Mouse (Mus musculus) embryonic facial prominence, embryonic 11.5 days (tissue): ENCODE data around the gene Abi1. TPM values are rescaled to one million over a fixed set of nuclear protein-coding genes. Genes with fewer than 3 reads are reported as not detected.

Source experiments
- ATAC-seq: fragments of 200-750 bp; cut with Nextera tagmentation; replicated peaks from 2 replicates; pipeline ENCODE4 v1.8.0; 2017; ENCODE audit warnings: low read depth; ENCODE audit not compliant: insufficient number of reproducible peaks, low FRiP score, low TSS enrichment
- DNase-seq: peaks from one replicate; pipeline ENCODE4 v3.0.0-alpha.2; 2015; ENCODE audit warnings: low spot score
- H3K27ac ChIP-seq: fragments of 300-500 bp; sonication (generic); replicated peaks from 2 replicates; pipeline ENCODE4 v1.5.1; 2014; ENCODE audit warnings: mild to moderate bottlenecking, low read depth, low read length, control low read depth
- H3K27me3 ChIP-seq: fragments of 300-500 bp; sonication (generic); 2 replicates; pipeline ENCODE4 v1.6.1; 2014; ENCODE audit warnings: mild to moderate bottlenecking, low read length, moderate library complexity, mixed read lengths; ENCODE audit not compliant: control insufficient read depth, insufficient read depth
- H3K36me3 ChIP-seq: fragments of 300-500 bp; sonication (generic); replicated peaks from 2 replicates; pipeline ENCODE4 v1.6.1; 2014; ENCODE audit warnings: low read depth, mild to moderate bottlenecking, low read length, moderate library complexity, mixed read lengths; ENCODE audit not compliant: control insufficient read depth, insufficient read depth
- H3K4me1 ChIP-seq: fragments of 300-500 bp; sonication (generic); 2 replicates; pipeline ENCODE4 v1.6.1; 2014; ENCODE audit warnings: low read length, mixed read lengths; ENCODE audit not compliant: control insufficient read depth, insufficient read depth
- H3K4me2 ChIP-seq: fragments of 300-500 bp; sonication (generic); 2 replicates; pipeline ENCODE4 v1.6.1; 2014; ENCODE audit warnings: low read depth, mild to moderate bottlenecking, control low read depth, low read length, moderate library complexity
- H3K4me3 ChIP-seq: fragments of 300-500 bp; sonication (generic); 2 replicates; pipeline ENCODE4 v1.5.1; 2014; ENCODE audit warnings: low read depth, low read length, control low read depth
- H3K9ac ChIP-seq: fragments of 300-500 bp; sonication (generic); replicated peaks from 2 replicates; pipeline ENCODE4 v1.6.1; 2014; ENCODE audit warnings: mild to moderate bottlenecking, control low read depth, low read length
- H3K9me3 ChIP-seq: fragments of 300-500 bp; sonication (generic); replicated peaks from 2 replicates; pipeline ENCODE4 v1.6.1; 2016; ENCODE audit warnings: mild to moderate bottlenecking, low read length, inconsistent platforms, mixed read lengths; ENCODE audit not compliant: control insufficient read depth
- WGBS: fragments of 180-500 bp; shearing (Covaris S2); extraction: QIAGEN DNeasy Blood & Tissue Kit; methylation state at CpG from one replicate; pipeline ENCODE4 v1.1.7; 2014; 5-methylcytosine and 5-hydroxymethylcytosine counted together
- polyA plus RNA-seq: library from polyadenylated mRNA; unstranded; fragments of >200 nt; fragmentation: Nextera tagmentation; extraction: Ambion mirVana; gene quantifications from 2 replicates; pipeline ENCODE4 v1.2.1, GENCODE M21; 2014

Gene Abi1
- polyA plus RNA-seq, 1 experiment from 2014 or later: 42.3 TPM

DNA sequence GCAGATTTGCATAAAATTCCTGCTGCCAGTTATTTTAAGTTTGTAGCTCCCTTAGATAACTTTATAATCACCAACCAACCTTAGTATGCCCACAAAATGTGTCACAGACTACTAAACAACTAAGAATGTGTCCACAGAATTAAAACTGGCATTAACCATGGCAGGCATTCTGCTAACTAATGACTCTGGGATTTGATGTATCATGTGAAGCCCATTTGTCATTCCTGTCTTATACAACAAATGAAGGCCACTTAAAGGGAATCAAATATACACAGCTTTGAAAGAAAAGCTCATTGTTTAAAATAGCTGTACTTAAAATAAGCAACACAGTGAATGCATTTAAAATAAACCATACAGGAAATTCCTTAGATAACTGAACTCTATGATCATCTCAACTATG lies 44.0 kb downstream of the Abi1 start:
- DNase-seq: no peak
- no peak overlapping the region for H3K4me2 ChIP-seq
- no peak overlapping the region for H3K9ac ChIP-seq
- ATAC-seq: no peak
- no peaks in the 10 kb centered on the region for H3K4me1 ChIP-seq
- H3K27me3 ChIP-seq: no peaks in the 10 kb centered on the region
- no peaks in the 10 kb centered on the region for H3K9me3 ChIP-seq
- H3K27ac ChIP-seq: no peak overlapping the region
- no peaks in the 10 kb centered on the region for H3K36me3 ChIP-seq
- H3K4me3 ChIP-seq: no peak overlapping the region

DNA sequence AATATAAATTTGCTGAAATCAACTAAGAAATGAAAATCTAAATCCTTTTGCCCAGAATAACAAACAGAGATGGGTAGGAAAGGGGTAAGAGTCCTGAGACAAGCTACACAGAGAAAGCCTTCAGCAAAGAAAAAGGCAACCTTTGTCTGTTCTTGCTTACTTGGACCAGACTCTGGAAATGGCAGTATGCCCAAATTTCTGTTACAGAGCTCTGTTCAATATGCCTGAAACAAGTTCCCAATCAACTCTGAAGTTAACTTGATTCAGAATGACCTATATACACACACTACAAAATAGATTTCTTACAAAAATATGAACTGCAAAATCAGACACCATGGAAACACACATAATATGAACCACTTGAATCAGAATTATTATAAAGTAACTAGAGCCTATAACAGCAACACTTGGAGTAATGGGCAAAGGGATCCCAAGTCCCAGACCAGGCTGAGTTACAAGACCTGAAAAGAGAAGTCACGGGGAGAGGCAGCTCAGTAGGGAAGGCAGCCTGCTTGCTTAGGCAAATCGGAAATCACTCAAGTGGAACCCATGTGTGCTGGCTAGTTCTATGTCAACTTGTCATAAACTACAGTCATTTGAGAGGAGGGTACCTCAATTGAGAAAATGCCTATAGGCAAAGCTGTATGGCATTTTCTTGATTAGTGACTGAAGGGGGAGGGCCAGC lies 53.9 kb downstream of the Abi1 start:
- Histone ChIP-seq H3K36me3 (no peaks in the 10 kb centered on the region), H3K4me2 (no peak overlapping the region), H3K9ac (no peak overlapping the region), H3K27ac (no peak overlapping the region), H3K27me3 (no peaks in the 10 kb centered on the region), H3K4me1 (no peaks in the 10 kb centered on the region), H3K9me3 (no peaks in the 10 kb centered on the region), H3K4me3 (no peak overlapping the region)
- DNase-seq (no peak), ATAC-seq (no peak)
- 61% methylated on average over 2 of the region's 2 CpGs for WGBS

DNA sequence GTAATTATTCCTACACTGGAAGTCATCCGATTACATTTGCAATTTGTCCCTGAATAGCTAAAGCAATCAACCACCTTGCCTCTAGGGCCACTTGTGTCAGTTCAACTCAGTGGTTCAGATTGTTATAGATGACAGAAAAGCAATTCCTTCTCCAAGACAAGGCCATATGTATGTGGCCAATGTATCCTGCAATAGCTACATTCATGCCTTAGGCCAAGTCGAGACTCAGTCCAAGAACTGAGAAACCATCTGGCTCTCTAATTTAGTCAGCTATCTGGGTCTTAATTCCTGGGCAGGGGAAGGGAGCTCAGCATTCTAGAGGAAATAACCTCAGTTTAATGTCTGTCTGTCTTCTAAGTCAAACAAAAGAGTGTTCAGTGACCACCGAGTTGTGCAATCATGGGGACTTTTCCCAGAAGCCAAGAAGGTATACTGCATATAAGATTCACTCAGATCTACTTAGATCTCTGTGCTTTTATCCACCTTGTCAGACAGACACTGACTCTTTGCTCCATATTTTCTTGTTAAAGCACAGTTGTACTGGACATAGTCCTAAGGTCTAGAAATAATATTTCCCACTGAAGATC lies 62.6 kb downstream of the Abi1 start:
- H3K36me3 ChIP-seq: no peaks in the 10 kb centered on the region
- H3K4me1 ChIP-seq: no peaks in the 10 kb centered on the region
- no peaks in the 10 kb centered on the region for H3K9me3 ChIP-seq
- no peaks in the 10 kb centered on the region for H3K27me3 ChIP-seq
- no peak overlapping the region for H3K4me2 ChIP-seq
- DNase-seq (peak; percentile 13), ATAC-seq (no peak)
- WGBS: 49% methylated on average over 3 of the region's 3 CpGs
- H3K27ac ChIP-seq: no peak overlapping the region
- H3K4me3 ChIP-seq: no peak overlapping the region
- no peak overlapping the region for H3K9ac ChIP-seq

DNA sequence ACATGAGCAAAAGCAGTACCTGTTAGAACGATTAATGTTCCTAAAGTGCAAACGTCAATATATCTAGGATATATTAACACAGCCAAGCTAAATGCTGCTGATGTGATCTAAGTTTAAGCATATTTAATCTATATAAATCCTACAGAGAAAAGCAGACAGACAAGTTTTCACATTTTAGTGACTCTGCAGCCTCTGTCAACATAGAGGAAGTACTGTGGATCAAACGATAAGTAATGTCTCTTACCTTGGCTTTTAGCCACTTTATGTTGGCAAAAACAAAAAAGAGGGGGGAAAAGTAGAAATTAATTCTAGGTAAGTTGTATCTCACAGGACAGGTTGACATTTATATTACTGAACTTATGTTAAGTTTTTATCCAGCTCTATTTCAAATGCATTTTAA lies 77.1 kb downstream of the Abi1 start:
- H3K9ac ChIP-seq: no peak overlapping the region
- no peaks in the 10 kb centered on the region for H3K27me3 ChIP-seq
- DNase-seq: no peak
- no peak for ATAC-seq
- no peak overlapping the region for H3K27ac ChIP-seq
- 94% methylated on average over 3 of the region's 3 CpGs for WGBS
- no peaks in the 10 kb centered on the region for H3K9me3 ChIP-seq
- H3K4me1 ChIP-seq: no peaks in the 10 kb centered on the region
- no peak overlapping the region for H3K4me2 ChIP-seq
- H3K36me3 ChIP-seq: no peaks in the 10 kb centered on the region
- no peak overlapping the region for H3K4me3 ChIP-seq

DNA sequence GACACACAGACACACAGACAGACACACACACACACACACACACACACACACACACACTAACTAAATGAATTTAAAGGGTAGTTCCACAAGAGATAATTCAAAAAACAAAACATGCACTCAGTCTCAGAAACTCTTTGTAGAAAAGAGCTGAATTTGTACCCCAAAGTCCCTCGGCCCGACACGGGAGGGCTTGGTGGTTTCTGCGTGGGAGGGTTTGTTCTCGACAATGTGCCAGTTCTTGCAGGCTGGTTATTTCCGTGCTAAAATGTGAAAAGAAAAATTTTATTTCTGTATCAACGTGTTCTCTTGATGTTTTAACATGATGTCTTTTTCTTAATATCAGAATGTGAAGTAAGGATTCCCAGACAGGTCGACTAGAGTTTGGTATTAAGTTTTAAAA lies 77.8 kb downstream of the Abi1 start:
- Histone ChIP-seq H3K36me3 (no peaks in the 10 kb centered on the region), H3K27me3 (no peaks in the 10 kb centered on the region), H3K4me3 (no peak overlapping the region), H3K4me2 (no peak overlapping the region), H3K9ac (no peak overlapping the region), H3K9me3 (no peaks in the 10 kb centered on the region), H3K27ac (no peak overlapping the region), H3K4me1 (no peaks in the 10 kb centered on the region)
- ATAC-seq (no peak), DNase-seq (no peak)
- WGBS: 94% methylated on average over 8 of the region's 8 CpGs

DNA sequence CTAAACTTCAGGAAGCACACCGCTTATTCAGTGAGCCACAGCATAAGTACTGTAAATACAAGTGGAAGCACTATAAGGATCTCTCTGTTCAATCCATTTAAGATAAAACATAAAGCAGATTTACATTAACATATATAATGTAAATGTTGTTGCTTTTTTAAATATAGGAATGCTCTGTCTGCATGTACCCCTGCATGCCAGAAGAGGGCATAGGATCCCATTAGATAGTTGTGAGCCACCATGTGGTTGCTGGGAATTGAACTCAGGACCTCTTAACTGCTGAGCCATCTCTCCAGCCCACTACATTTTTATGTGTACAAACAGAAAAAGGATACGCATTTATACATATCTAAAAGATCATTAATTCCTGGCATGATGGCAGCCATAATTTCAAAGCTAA lies 78.4 kb downstream of the Abi1 start:
- Histone ChIP-seq H3K4me1 (no peaks in the 10 kb centered on the region), H3K9ac (no peak overlapping the region), H3K9me3 (no peaks in the 10 kb centered on the region), H3K4me2 (no peak overlapping the region), H3K36me3 (no peaks in the 10 kb centered on the region), H3K27me3 (no peaks in the 10 kb centered on the region), H3K27ac (no peak overlapping the region), H3K4me3 (no peak overlapping the region)
- ATAC-seq: no peak
- no peak for DNase-seq
- WGBS: 95% methylated on average over 2 of the region's 2 CpGs

DNA sequence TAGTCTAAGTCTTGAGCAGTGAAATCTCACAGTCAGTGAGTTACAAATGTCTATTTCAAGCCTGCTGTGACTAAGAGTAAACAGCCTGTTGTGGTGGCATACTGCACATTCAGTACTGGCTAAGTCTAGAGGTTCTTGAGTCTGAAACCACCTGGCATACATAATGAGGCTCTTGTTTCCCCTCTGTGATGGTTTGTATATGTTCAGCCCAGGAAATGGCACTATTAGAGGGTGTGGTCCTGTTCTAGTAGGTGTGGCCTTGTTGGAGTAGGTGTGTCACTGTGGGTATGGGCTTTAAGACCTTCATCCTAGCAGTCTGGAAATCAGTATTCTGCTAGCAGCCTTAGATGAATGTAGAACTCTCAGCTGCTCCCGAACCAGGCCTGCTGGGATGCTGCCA lies 82.6 kb downstream of the Abi1 start:
- Histone ChIP-seq H3K4me2 (no peak overlapping the region), H3K27me3 (no peaks in the 10 kb centered on the region), H3K27ac (no peak overlapping the region), H3K4me1 (no peaks in the 10 kb centered on the region), H3K4me3 (no peak overlapping the region), H3K9me3 (no peaks in the 10 kb centered on the region), H3K36me3 (no peaks in the 10 kb centered on the region), H3K9ac (no peak overlapping the region)
- no peak for DNase-seq
- WGBS: 81% methylated on average over 1 of the region's 1 CpGs
- no peak for ATAC-seq

DNA sequence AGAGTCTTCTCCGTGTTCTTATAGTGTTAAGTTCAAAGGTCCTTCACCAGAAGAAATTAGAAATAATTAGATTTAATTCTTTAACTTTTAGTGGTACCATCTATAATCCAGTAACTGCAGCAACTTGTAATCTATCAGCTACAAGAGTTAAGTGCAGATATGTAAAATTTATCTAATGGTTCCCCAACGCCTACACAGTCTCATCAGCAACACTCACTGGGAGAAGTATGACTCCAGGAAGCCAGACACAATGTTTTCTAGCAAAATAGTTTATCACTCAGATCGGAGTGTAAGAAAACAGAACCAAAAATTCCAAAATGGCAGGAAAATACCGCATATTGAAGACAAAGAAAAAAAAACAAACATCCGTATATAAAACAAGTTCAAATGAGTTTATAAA lies 84.1 kb downstream of the Abi1 start:
- Histone ChIP-seq H3K27me3 (no peaks in the 10 kb centered on the region), H3K9ac (no peak overlapping the region), H3K4me2 (no peak overlapping the region), H3K27ac (no peak overlapping the region), H3K9me3 (no peaks in the 10 kb centered on the region), H3K4me1 (no peaks in the 10 kb centered on the region), H3K4me3 (no peak overlapping the region), H3K36me3 (no peaks in the 10 kb centered on the region)
- no peak for DNase-seq
- no peak for ATAC-seq
- WGBS: 90% methylated on average over 5 of the region's 5 CpGs
